Mouse (Mus musculus) cerebellum, postnatal 4 days (tissue): ENCODE data around the gene 5730596B20Rik.
A peak's percentile ranks its signal among the peaks of the same experiment; 100 is the strongest.

Experiments used
- DNase-seq, 2 experiments: peaks; one replicate each; pipeline ENCODE4 v3.0.0; 2022; ENCODE audit warnings: low spot score in 2 of 2, mixed read lengths in 1 of 2

The 5730596B20Rik gene

GRCm38 (mm10) chr6:52212556-52213118 is 35.3 kb downstream of the 5730596B20Rik start:
- DNase-seq = no peak

- DNase-seq = no peak
These were observed 36.1 kb downstream of the 5730596B20Rik start, which contains the start of the genes Hoxa3 and Gm28308 for GRCm38 (mm10) chr6:52213119-52213986. Gene Hoxa3, minus strand, starts transcription at chr6:52213336. Gene Gm28308, minus strand, starts transcription at chr6:52213339.

GRCm38 (mm10) chr6:52214271-52214670 is 37.0 kb downstream of the 5730596B20Rik start:
- DNase-seq = no peak

GRCm38 (mm10) chr6:52215070-52215469 is 37.8 kb downstream of the 5730596B20Rik start:
- DNase-seq = no peak

GRCm38 (mm10) chr6:52215771-52216535 is 38.7 kb downstream of the 5730596B20Rik start:
- DNase-seq = no peak

- no peak for DNase-seq
These were observed 39.6 kb downstream of the 5730596B20Rik start for GRCm38 (mm10) chr6:52216691-52217458.

GRCm38 (mm10) chr6:52217459-52217768 is 40.1 kb downstream of the 5730596B20Rik start:
- no peak for DNase-seq

GRCm38 (mm10) chr6:52217895-52218642 is 40.8 kb downstream of the 5730596B20Rik start:
- DNase-seq = no peak

- no peak for DNase-seq
These were observed 41.4 kb downstream of the 5730596B20Rik start for GRCm38 (mm10) chr6:52218643-52219215.

GRCm38 (mm10) chr6:52219234-52219942 is 42.1 kb downstream of the 5730596B20Rik start:
- DNase-seq = no peak

- no peak for DNase-seq
These were observed 42.9 kb downstream of the 5730596B20Rik start for GRCm38 (mm10) chr6:52220003-52220864.

GRCm38 (mm10) chr6:52220865-52221310 is 43.6 kb downstream of the 5730596B20Rik start:
- DNase-seq = no peak

GRCm38 (mm10) chr6:52221337-52221992 is 44.2 kb downstream of the 5730596B20Rik start, which contains the start of gene Hoxa7:
Gene Hoxa7, minus strand, starts transcription at chr6:52221854.
- DNase-seq = peak; percentile 77 to 90

GRCm38 (mm10) chr6:52221993-52222685 is 44.8 kb downstream of the 5730596B20Rik start:
- DNase-seq = no peak

- no peak for DNase-seq
These were observed 45.4 kb downstream of the 5730596B20Rik start for GRCm38 (mm10) chr6:52222729-52223128.

- no peak for DNase-seq
These were observed 46.9 kb downstream of the 5730596B20Rik start for GRCm38 (mm10) chr6:52223939-52224760.
